Mouse (Mus musculus) erythroid progenitor cell, adult 5-6 weeks (primary cell): Measurements from ENCODE around the gene Atad2b. TPM values are rescaled to one million over a fixed set of nuclear protein-coding genes. Genes with fewer than 3 reads are reported as not detected.
A peak's percentile ranks its signal among the peaks of the same experiment; 100 is the strongest.
"Not testable (repeated sequence)": the region's sequence is repeated elsewhere in the genome, so short reads cannot be mapped to it uniquely, and the experiment has no call there.

Experiments
- ATAC-seq: replicated peaks from 2 replicates; pipeline ENCODE4 v1.8.0; 2016; ENCODE audit warnings: moderate number of reproducible peaks, mild to moderate bottlenecking, moderate TSS enrichment, inconsistent platforms; ENCODE audit not compliant: poor library complexity, low FRiP score, severe bottlenecking
- total RNA-seq, 2 experiments: library from RNA; stranded (forward) in 1 of 2; stranded (reverse) in 1 of 2; fragments of 150-400 nt in 1 of 2; fragments of 186-747, 209-891 nt in 1 of 2; gene quantifications; 2 replicates each; pipeline versions ENCODE4 v1.2.3 to v1.2.4; 2015 to 2017; ENCODE audit warnings: low replicate concordance in 2 of 2

Atad2b gene
- total RNA-seq, 2 experiments from 2014 or later: 96.0 to 105 TPM

GRCm38 (mm10) chr12:4908391-4908790 lies 8.8 kb upstream of the Atad2b start:
- no peak for ATAC-seq

DNA sequence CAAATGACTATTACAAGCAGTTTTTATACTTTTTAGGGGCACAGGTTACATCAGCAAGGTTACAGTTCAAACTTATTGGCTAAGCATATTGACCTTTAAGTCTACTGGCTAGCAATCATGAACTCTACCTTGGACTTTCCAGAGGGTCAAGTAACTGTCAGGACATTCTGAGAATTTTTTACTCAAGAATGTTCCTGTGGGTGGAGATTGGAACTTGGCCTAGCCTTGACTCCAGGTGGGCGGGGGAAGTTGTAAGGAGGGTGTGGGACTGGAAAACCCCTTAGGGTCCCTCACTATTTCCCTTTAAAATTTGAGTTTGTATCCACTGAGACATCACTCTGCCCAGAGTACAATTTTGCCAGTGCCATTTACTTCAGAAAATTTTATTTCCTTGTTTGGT lies 6.7 kb upstream of the Atad2b start:
- ATAC-seq: not testable (repeated sequence)

DNA sequence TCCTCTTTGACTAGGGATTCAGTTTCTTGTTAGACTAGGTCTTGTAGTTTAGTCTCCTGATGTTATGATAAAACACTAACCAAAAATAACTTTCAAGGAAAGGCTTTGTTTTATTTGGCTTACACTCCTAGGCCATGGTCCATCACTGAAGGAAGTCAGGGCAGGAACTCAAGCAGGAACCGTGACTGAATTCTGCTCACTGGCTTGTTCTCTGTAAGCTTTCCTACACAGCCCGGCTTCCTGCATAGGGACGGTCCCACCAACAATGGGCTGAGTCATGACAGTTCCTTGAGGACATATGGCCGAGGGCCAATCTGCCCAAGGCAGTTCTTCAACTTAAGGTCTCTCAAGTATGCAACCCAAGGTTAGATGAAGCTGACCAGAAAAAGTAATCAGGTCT lies 5.4 kb upstream of the Atad2b start:
- no peak for ATAC-seq

DNA sequence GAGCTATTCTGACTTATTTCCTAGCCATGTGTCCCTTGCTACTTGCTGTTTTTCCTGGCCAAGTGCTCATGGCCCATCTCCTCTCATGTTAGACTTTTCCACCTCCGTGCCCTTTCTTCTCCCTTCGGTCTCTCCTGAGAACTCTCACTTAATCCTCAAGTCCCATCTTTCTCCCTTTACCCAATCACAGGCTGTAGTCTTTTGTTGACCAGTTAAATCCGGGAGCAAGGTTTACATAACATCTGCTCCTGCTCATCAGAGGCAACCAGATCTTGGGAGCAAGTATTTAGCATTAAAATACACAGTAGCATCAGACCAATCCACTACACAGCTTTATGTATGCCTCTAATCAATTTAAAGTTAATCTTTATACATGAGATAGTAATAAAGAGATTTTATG lies 2.7 kb upstream of the Atad2b start:
- no peak for ATAC-seq

DNA sequence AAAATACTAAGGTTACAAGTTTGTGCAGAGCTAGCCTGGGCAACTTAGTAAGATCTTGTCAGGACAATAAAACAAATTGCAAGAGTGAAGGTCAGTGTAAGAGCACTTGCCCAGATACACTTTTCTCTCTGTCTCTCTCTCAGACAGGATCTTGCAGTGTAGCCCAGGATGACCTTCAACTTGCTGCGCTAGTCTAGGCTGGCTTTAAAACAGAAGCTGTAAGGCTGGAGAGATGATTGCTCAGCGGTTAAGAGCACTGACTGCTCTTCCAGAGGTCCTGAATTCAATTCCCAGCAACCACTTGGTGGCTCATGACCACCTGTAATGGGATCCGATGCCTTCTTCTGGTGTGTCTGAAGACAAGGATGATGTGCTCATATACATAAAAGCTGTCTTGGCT lies 2.2 kb upstream of the Atad2b start:
- no peak for ATAC-seq

- peak; percentile 63 for ATAC-seq
Measured at GRCm38 (mm10) chr12:4917805-4918591, 845 bp downstream of the Atad2b start.

DNA sequence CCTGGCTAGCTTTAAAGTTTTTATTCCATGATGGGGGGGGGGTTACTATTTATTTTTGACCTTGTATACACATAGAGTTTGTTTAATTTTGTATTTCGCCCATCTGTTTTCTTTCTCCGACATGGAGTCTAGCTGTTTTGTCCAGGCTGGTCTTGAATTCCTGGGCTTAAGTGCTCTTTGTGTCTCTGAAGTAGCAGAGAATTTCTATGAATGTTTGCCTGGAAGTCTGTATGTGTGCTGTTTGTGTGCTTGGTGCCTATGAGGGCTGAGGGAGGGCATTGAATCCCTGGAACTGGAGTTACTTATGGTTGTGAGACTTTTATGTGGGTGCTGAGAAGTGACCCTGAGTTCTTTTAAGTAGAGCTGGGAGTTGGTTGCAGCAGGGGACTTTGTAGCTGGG lies 11.0 kb downstream of the Atad2b start:
- ATAC-seq: no peak

GRCm38 (mm10) chr12:4930820-4931548 lies 13.8 kb downstream of the Atad2b start:
- ATAC-seq: no peak

- ATAC-seq: no peak
Measured at GRCm38 (mm10) chr12:4952272-4952671, 35.1 kb downstream of the Atad2b start.

GRCm38 (mm10) chr12:4953156-4953555 lies 36.0 kb downstream of the Atad2b start:
- ATAC-seq: no peak

GRCm38 (mm10) chr12:4972939-4973338 lies 55.8 kb downstream of the Atad2b start:
- peak; percentile 68 for ATAC-seq

DNA sequence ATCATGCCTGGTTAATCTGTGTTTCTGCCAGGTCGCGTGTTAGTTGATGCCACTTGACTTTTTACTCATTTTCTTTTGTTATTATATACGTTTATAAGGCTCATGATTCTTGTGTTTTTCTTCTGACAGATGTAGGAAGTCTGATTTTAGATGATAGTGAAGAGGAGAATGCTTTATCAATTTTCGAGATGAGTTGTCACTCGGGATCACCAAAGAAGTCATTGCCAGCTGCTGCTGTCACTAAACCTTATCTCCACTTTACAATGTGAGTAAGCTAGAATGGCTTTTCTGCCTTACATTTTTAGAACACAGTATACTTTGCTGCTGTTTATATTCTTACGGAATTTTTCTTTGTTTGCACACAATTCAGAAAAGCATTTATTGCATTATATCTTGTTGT lies 61.2 kb downstream of the Atad2b start:
- ATAC-seq: no peak

DNA sequence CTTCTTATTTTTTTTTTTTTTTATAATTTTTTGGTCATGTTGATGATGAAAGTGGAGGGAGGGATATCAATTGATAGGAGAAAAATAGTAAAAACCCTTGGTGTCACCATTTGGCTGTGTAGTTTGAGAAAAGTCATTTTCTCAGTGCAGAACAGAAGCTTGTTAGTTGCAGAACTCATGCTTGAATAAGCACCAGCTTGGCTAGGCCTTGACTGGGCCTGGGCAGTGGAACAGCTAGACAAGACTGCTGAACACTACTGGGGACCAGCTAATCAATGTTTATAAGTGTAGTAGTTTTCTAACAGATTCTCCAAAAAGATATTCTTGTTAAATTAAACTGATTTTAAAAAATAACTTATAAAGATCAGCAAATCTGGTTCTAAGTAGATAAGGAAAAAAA lies 79.8 kb downstream of the Atad2b start:
- no peak for ATAC-seq

DNA sequence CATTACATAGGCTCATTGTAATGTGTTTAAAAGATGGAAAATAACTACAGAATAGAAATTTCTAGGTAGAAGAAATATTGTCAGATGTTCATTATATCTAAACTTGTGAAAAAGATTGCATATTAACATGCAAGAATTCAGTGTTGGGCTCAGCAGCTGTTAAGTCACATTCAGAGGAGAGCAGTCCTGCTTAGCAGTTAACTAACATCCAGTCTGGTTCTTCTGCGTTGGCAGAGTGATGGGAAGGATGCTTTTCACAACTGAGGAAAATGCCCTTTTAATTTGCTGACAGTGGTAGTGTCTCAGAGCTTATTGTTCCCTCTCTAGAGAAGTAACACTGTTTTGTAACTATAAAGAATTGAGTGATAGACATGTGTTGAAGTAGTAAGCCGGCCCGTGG lies 88.2 kb downstream of the Atad2b start:
- ATAC-seq: no peak

DNA sequence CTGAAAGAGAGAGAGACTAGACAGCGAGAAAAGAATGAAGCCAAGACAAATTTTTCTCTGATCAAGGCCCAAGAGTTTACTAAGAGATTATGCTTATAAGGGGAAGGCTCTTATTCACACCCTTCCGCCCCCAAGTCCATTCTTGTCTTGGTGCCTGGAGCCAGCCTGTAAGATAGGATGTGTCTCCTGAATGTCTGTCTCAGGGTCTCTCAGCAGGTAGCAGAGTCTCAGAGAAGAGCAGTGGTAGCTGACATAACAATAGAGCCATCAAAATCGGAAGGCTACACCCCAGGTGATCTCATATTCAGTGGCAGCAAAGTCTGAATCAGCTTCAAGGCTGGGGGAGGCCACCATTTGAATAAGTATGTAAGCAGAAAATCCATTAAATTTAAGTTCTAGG lies 88.6 kb downstream of the Atad2b start:
- not testable (repeated sequence) for ATAC-seq

DNA sequence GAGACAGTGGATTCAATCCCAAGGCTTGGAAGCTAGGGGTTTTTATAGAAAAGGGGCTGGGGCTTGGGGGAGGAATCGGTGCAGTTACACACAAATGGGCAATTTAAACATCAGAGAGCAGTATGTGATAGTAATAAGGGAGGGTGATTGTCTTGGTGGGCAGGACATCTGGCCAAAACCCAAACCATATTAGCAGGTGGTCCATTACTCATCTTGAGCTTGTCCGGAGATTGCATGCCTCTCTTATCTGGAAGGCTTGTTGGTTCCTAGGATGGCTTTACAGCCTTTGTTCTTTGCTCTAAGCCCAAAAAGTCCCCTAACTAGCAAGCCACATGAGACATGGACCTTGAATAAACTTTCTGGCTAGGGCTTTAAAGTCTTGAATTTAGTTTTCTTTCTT lies 91.5 kb downstream of the Atad2b start:
- ATAC-seq: not testable (repeated sequence)

- no peak for ATAC-seq
Measured at GRCm38 (mm10) chr12:5025226-5025861, 108.2 kb downstream of the Atad2b start.

DNA sequence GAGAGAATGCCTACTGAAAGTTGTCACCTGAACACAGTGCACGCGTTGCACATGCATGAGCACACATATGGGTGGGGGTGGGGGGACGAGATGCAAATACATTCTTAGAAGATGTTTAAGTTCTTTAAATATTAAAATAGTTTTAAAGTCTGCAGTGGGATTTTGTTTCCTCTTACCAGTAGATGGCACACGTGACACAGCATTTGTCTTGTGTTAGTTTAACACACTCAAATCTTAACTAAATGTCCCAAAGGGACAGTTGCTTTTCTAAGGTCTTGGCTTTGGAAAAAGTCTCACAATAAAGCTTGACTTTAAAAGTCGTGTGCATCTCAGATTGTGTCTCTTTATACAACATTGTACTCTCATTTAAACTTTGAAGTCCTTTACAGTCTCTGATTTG lies 111.9 kb downstream of the Atad2b start:
- no peak for ATAC-seq

DNA sequence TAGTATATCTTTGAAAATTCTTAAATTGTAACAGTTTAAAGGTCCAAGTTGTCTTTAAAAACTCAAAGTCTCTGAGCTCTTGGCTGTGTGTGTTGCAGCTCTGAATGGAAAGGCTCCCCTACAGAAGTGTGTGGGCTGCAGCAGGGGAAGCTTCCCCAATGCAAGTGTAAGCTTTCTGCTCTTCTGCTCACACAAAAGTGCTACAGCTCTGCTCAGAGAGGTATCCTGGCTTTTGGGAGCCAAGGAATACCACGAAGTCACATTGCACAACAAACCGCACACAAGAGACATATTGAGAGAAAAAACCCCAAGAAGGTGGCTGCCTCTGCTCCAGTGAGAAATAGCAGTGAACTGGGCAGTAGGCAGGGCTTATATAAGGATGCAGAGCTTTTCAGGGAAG lies 120.9 kb downstream of the Atad2b start:
- ATAC-seq: no peak

- no peak for ATAC-seq
Measured at GRCm38 (mm10) chr12:5044141-5044540, 127.0 kb downstream of the Atad2b start.

DNA sequence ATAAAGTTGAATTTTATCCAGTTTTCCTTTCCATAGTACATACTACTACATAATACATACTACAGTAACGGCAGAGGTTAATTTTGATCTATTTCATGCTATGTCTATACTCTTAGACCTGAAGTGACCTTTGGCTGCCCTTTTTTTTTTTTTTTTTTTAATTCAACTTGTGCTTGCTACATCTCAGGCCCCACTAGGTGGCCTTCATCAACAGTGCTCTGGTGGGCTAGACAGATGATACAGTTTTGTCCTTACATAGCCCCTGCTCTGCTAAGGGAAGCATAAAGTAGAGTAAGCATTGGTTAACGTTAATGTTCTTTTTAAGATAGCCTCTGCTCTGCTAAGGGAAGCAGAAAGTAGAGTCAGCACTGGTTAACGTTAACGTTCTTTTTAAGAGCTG lies 131.0 kb downstream of the Atad2b start:
- ATAC-seq: no peak
